Mouse (Mus musculus) heart, adult 2 months (tissue): ENCODE measurements around the gene Eef2. TPM values are rescaled to one million over a fixed set of nuclear protein-coding genes. Genes with fewer than 3 reads are reported as not detected.
"Not testable (repeated sequence)": the region's sequence is repeated elsewhere in the genome, so short reads cannot be mapped to it uniquely, and the experiment has no call there.

Experiments used
- DNase-seq, 2 experiments: peaks; one replicate each; pipeline ENCODE4 v3.0.0; 2021
- H3K27ac ChIP-seq: fragments of 200-600 bp; 2 replicates; pipeline ENCODE4 v1.8.1; 2022
- H3K27me3 ChIP-seq: fragments of 200-500 bp; 2 replicates; pipeline ENCODE4 v1.6.1; 2012; ENCODE audit warnings: mild to moderate bottlenecking, low read length, inconsistent platforms, mixed read lengths; ENCODE audit not compliant: control insufficient read depth, insufficient read depth
- H3K36me3 ChIP-seq: fragments of 200-500 bp; 2 replicates; pipeline ENCODE4 v1.6.1; 2012; ENCODE audit warnings: low read length, inconsistent platforms; ENCODE audit not compliant: control insufficient read depth, insufficient read depth
- H3K4me1 ChIP-seq: fragments of 200-500 bp; 2 replicates; pipeline ENCODE4 v1.6.1; 2011; ENCODE audit warnings: low read length; ENCODE audit not compliant: control insufficient read depth, insufficient read depth
- H3K4me3 ChIP-seq: fragments of 200-600 bp; 2 replicates; pipeline ENCODE4 v1.8.1; 2022
- H3K79me2 ChIP-seq: fragments of 200-500 bp; replicated peaks from 2 replicates; pipeline ENCODE4 v1.6.1; 2012; ENCODE audit warnings: mild to moderate bottlenecking, inconsistent platforms, low read length, moderate library complexity, mixed read lengths; ENCODE audit not compliant: control insufficient read depth, insufficient read depth
- H3K9ac ChIP-seq: fragments of 200-500 bp; 2 replicates; pipeline ENCODE4 v1.6.1; 2012; ENCODE audit warnings: low read depth, mild to moderate bottlenecking, control low read depth, inconsistent platforms, low read length, mixed read lengths
- CTCF ChIP-seq: fragments of 200-600 bp; IDR thresholded peaks from 2 replicates; pipeline ENCODE4 v1.8.1; 2022; ENCODE audit warnings: antibody characterized with exemption, mild to moderate bottlenecking, moderate library complexity
- EP300 ChIP-seq: fragments of 200-500 bp; IDR thresholded peaks from 2 replicates; pipeline ENCODE4 v1.6.1; 2011; ENCODE audit warnings: low read depth, low read length, control low read depth; ENCODE audit not compliant: insufficient read depth
- POLR2A ChIP-seq: fragments of 200-500 bp; IDR thresholded peaks from 2 replicates; pipeline ENCODE4 v1.6.1; 2011; ENCODE audit warnings: mild to moderate bottlenecking, low read depth, low read length, control low read depth; ENCODE audit not compliant: insufficient read depth
- WGBS: fragments of 180-500 bp; shearing (Covaris S2); methylation state at CpG from one replicate; pipeline ENCODE4 v1.1.7; 2018; 5-methylcytosine and 5-hydroxymethylcytosine counted together
- intact Hi-C: fragments of 180-260 bp; cut with DNase I; formaldehyde crosslinking; loops from one replicate; pipeline ENCODE4 v1.15.1; 2025
- polyA plus RNA-seq: library from polyadenylated mRNA; depleted of rRNA; stranded (reverse); fragments of >200 nt; gene quantifications from 2 replicates; pipeline ENCODE4 v1.2.3, GENCODE M21; 2012
- total RNA-seq, 2 experiments: library from RNA; stranded (reverse); gene quantifications; 2 replicates each; pipeline ENCODE4 v1.2.3; 2021

Eef2 gene
- total and polyA plus RNA-seq, 3 experiments, result 887 to 1,244 (median 1,027) TPM

DNA sequence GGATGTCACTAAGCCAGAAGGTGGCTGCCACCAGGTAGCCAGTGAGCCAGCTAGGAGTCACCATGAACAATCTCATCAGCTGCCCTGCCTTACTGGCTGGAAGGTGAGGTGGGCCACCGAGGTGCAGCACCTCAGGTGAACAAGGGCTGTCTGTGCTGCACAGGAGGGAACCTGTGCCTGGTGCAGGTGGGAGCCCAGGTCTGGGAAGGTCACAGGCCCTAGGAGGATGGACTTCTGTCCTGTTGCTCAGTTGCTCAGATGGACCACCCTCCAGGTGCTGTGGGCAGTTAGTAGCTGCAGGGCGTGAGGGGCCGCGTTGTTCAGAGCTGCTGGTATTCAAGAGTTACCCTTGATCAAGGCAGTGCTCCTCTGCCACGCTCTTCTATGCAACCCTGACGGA is 40.4 kb downstream of the Eef2 start:
- H3K27ac ChIP-seq, result no peak overlapping the region
- intact Hi-C loops, result no loop called here
- H3K4me1 ChIP-seq, result no peaks in the 10 kb centered on the region
- no peaks in the 10 kb centered on the region for H3K79me2 ChIP-seq
- no peak for DNase-seq
- no peaks in the 10 kb centered on the region; the same call in 1 of the 2 replicates for H3K27me3 ChIP-seq
- WGBS, result 84% methylated on average over 6 of the region's 6 CpGs
- TF ChIP-seq CTCF (no peak), EP300 (no peak), POLR2A (no peak)
- H3K36me3 ChIP-seq, result no peaks in the 10 kb centered on the region
- H3K4me3 ChIP-seq, result no peak overlapping the region
- no peak overlapping the region for H3K9ac ChIP-seq

DNA sequence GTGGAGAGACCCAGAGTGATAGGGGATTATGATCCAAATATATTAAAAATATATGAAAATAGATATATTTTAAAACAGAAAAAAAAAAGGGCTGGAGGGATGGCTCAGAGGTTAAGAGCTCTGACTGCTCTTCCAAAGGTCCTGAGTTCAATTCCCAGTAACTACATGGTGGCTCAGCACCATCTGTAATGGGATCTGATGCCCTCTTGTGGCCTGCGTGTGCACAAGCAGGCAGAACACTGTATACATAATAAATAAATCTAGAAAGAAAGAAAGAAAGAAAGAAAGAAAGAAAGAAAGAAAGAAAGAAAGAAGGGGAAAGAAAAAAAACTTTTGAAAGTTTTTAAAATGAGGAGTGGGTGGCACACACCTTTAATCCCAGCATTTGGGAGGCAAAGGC is 40.8 kb downstream of the Eef2 start:
- H3K9ac ChIP-seq, H3K4me1 ChIP-seq, H3K36me3 ChIP-seq, H3K27ac ChIP-seq, DNase-seq, H3K27me3 ChIP-seq, H3K79me2 ChIP-seq, H3K4me3 ChIP-seq, intact Hi-C loops: not testable (repeated sequence)
- 17% methylated on average over 1 of the region's 1 CpGs for WGBS
- peak; percentile 79 for TF ChIP-seq CTCF

DNA sequence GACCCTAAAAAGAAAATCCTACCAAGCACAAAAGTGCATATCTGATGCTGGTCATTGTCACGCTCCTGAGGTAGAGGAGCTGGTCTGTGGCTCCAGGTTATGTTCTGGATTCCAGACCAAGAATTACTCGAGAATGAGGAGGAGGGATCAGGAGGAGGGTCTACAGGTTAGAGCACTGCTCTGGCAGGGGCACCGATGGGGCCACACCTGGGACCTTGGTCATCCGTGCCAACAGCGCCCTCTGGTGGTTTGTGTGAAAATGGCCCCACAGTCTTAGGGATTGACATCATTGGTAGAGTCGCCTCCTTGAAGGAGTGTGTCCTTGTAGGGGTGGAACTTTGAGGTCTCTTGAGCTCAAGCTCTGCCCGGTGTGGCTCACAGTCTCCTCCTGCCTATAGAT is 41.5 kb downstream of the Eef2 start:
- intact Hi-C loops, result loop anchor here (1.0 kb wide), 1 partner anchor 20 kb away; no protein-coding TSS in a partner anchor
- H3K27ac ChIP-seq, result no peak overlapping the region
- no peaks in the 10 kb centered on the region for H3K79me2 ChIP-seq
- peak; percentile 64 to 78 for DNase-seq
- H3K27me3 ChIP-seq, result no peaks in the 10 kb centered on the region; the same call in 1 of the 2 replicates
- TF ChIP-seq CTCF, result peak; percentile 92
- TF ChIP-seq POLR2A, result no peak
- TF ChIP-seq EP300, result 0 out of 2 replicates have a peak, but pooled peaks have one; percentile 16
- 24% methylated on average over 7 of the region's 7 CpGs for WGBS
- H3K4me3 ChIP-seq, result no peak overlapping the region
- no peaks in the 10 kb centered on the region for H3K4me1 ChIP-seq
- H3K36me3 ChIP-seq, result no peaks in the 10 kb centered on the region
- no peak overlapping the region for H3K9ac ChIP-seq

DNA sequence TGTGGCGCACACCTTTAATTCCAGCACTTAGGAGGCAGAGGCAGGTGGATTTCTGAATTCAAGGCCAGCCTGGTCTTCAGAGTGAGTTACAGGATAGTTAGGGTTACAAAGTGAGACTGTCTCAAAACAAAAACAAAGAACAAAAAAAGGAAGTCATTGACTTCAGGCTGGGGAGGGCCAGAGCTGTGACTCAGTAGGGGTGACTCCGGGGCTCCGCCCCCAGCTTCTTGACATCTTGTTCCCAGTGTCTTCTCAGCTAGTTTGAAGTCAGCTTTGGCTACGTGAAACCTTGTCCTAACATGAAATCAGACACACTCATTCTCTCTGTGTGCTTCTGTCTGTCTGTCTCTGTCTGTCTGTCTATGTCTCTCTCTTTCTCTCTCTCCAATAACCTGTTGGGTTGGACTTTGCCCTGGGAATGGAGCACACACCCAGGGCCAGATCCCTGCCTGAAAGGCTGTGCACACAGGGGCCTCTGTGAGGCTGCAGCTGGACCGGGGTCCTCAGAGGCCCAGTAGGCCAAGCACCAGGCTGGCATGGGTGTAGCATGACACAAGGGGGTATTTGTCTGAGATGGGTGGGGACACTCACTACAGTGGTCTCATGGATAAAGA is 45.1 kb downstream of the Eef2 start:
- no peak overlapping the region for H3K27ac ChIP-seq
- H3K9ac ChIP-seq, result no peak overlapping the region
- no peaks in the 10 kb centered on the region for H3K36me3 ChIP-seq
- no peaks in the 10 kb centered on the region for H3K4me1 ChIP-seq
- intact Hi-C loops, result no loop called here
- no peak overlapping the region for H3K4me3 ChIP-seq
- no peaks in the 10 kb centered on the region; the same call in 1 of the 2 replicates for H3K27me3 ChIP-seq
- 78% methylated on average over 5 of the region's 5 CpGs for WGBS
- H3K79me2 ChIP-seq, result no peaks in the 10 kb centered on the region
- no peak for TF ChIP-seq EP300
- TF ChIP-seq POLR2A, result no peak
- no peak for TF ChIP-seq CTCF
- DNase-seq, result no peak

DNA sequence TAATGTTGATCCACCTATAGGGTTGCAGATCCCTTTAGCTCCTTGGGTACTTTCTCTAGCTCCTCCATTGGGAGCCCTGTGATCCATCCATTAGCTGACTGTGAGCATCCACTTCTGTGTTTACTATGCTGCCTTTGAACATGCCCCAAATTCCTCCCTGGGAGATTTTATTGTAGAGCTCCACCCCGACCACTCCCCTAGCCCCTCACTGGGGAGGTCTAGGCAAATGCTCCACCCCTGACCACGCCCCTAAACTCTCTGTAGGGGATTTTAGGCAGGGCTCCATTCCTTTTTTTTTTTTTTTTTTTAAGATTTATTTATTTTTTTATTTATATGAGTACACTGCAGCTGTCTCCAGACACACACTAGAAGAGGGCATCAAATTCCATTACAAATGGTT is 47.3 kb downstream of the Eef2 start:
- WGBS, result 65% methylated on average over 2 of the region's 2 CpGs
- H3K27me3 ChIP-seq, intact Hi-C loops, H3K36me3 ChIP-seq, H3K9ac ChIP-seq, H3K79me2 ChIP-seq, DNase-seq, H3K27ac ChIP-seq, H3K4me3 ChIP-seq, H3K4me1 ChIP-seq: not testable (repeated sequence)

DNA sequence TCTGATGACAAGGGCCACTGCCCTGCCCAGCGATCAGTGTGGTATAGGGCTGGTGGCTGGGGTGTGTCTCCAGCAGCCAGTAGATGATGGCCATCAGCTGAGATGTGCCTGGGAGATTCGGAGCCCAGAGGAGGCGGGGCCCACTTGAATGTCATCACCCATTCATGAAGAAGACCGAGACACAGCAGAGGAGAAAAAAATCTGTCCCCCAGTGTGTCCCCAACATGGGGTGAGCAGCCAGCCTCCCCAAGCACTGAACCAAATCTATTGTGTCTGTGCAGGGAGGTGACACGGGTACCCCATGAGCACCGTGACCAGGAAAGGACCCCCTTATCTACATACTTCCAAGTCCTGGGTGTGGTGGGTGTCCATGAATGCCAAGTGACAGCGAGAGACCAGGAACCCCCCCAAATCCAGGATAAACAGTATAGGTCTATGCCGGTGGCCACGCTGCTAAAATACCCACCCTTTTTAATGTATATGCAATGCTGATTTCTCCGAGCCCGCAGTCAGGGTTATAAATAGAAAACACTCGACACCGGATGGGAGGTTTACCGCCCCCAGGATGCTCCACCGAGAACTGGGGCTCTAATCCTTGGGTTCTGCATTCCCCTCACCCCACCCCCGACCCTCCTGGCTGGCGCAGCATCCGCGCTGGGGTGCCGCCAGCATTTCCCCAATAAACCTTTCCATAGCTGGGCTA is 53.5 kb downstream of the Eef2 start:
- no peaks in the 10 kb centered on the region for H3K36me3 ChIP-seq
- no peak for DNase-seq
- H3K4me1 ChIP-seq, result peaks cover 2% of the 10 kb centered on the region
- no peak overlapping the region for H3K9ac ChIP-seq
- no peak for TF ChIP-seq CTCF
- no peak for TF ChIP-seq POLR2A
- TF ChIP-seq EP300, result no peak
- intact Hi-C loops, result no loop called here
- no peak overlapping the region for H3K4me3 ChIP-seq
- H3K27me3 ChIP-seq, result peaks cover 4% of the 10 kb centered on the region; the same call in 1 of the 2 replicates
- no peak overlapping the region for H3K27ac ChIP-seq
- H3K79me2 ChIP-seq, result no peaks in the 10 kb centered on the region
- 10% methylated on average over 20 of the region's 20 CpGs for WGBS
